Mouse (Mus musculus) lung, adult 2 months (tissue): ENCODE measurements at regions not wholly inside any gene's neighbourhood (a gene's known extent, or its start where the extent isn't known, plus 50 kb on each side); places are given as distances from the start of the nearest gene placed in this dataset.

Experiments
- CTCF ChIP-seq: fragments of 200-500 bp; IDR thresholded peaks from 2 replicates; pipeline ENCODE4 v1.5.1; 2011; ENCODE audit warnings: mild to moderate bottlenecking, low read length, control low read depth; ENCODE audit not compliant: insufficient read depth
- POLR2A ChIP-seq: fragments of 200-500 bp; IDR thresholded peaks from 2 replicates; pipeline ENCODE4 v1.6.1; 2011; ENCODE audit warnings: low read depth, mild to moderate bottlenecking, control low read depth, low read length, borderline replicate concordance; ENCODE audit errors: extremely low read depth

- TF ChIP-seq POLR2A (no peak), CTCF (no peak)
These were observed 94.0 kb upstream of the Ngly1 start for GRCm38 (mm10) chr14:16155106-16155505.
